Mouse (Mus musculus) spleen, adult 2 months (tissue): ENCODE results near the gene Rpsa. TPM values are rescaled to one million over a fixed set of nuclear protein-coding genes. Genes with fewer than 3 reads are reported as not detected.
A peak's percentile ranks its signal among the peaks of the same experiment; 100 is the strongest.
"Not testable (repeated sequence)": the region's sequence is repeated elsewhere in the genome, so short reads cannot be mapped to it uniquely, and the experiment has no call there.

Experiments used
- DNase-seq, 2 experiments: peaks; one replicate each; pipeline versions ENCODE4 v3.0.0 to v3.0.0-alpha.2; 2012 to 2021; ENCODE audit warnings: low spot score in 2 of 2, low read depth in 1 of 2
- H3K27ac ChIP-seq: fragments of 200-500 bp; 2 replicates; pipeline ENCODE4 v1.5.1; 2012; ENCODE audit warnings: low read length, inconsistent platforms; ENCODE audit not compliant: insufficient read depth
- H3K27me3 ChIP-seq: fragments of 200-500 bp; 2 replicates; pipeline ENCODE4 v1.6.1; 2012; ENCODE audit warnings: mild to moderate bottlenecking, moderate library complexity, low read length, inconsistent platforms; ENCODE audit not compliant: control insufficient read depth, insufficient read depth
- H3K36me3 ChIP-seq: fragments of 200-500 bp; 2 replicates; pipeline ENCODE4 v1.6.1; 2012; ENCODE audit warnings: mild to moderate bottlenecking, low read length, inconsistent platforms; ENCODE audit not compliant: control insufficient read depth, insufficient read depth
- H3K4me1 ChIP-seq: fragments of 200-500 bp; 2 replicates; pipeline ENCODE4 v1.6.1; 2011; ENCODE audit warnings: inconsistent platforms; ENCODE audit not compliant: control insufficient read depth, insufficient read depth, insufficient read length
- H3K4me3 ChIP-seq: fragments of 200-500 bp; 2 replicates; pipeline ENCODE4 v1.5.1; 2011; ENCODE audit warnings: mild to moderate bottlenecking, inconsistent platforms; ENCODE audit not compliant: insufficient read depth, insufficient read length; ENCODE audit errors: extremely low read depth
- CTCF ChIP-seq: fragments of 200-500 bp; IDR thresholded peaks from 2 replicates; pipeline ENCODE4 v1.5.1; 2011; ENCODE audit warnings: mild to moderate bottlenecking, inconsistent platforms; ENCODE audit not compliant: insufficient read depth, insufficient read length, insufficient replicate concordance; ENCODE audit errors: extremely low read depth
- POLR2A ChIP-seq: fragments of 200-500 bp; IDR thresholded peaks from 2 replicates; pipeline ENCODE4 v1.6.1; 2011; ENCODE audit warnings: low read depth, low read length, inconsistent platforms
- WGBS: fragments of 180-500 bp; shearing (Covaris S2); methylation state at CpG from one replicate; pipeline ENCODE4 v1.1.7; 2018; 5-methylcytosine and 5-hydroxymethylcytosine counted together
- polyA plus RNA-seq: library from polyadenylated mRNA; depleted of rRNA; stranded (reverse); fragments of >200 nt; gene quantifications from 2 replicates; pipeline ENCODE4 v1.2.3, GENCODE M21; 2012

Gene Rpsa
- polyA plus RNA-seq, 1 experiment: 2,660 TPM

- peak in 1 of 2 experiments; percentile 49 for DNase-seq
- Histone ChIP-seq H3K4me1 (peaks cover 2% of the 10 kb centered on the region; the same call in 1 of the 2 replicates), H3K36me3 (no peaks in the 10 kb centered on the region), H3K4me3 (no peak overlapping the region), H3K27ac (no peak overlapping the region), H3K27me3 (no peaks in the 10 kb centered on the region)
- WGBS: 26% methylated on average over 7 of the region's 7 CpGs
- no peak for TF ChIP-seq POLR2A
- TF ChIP-seq CTCF: peak; percentile 58; the same call in 1 of the 2 replicates
Measured at GRCm38 (mm10) chr9:120098682-120099081, 28.8 kb upstream of the Rpsa start.

- DNase-seq: no peak
- Histone ChIP-seq H3K27me3 (no peaks in the 10 kb centered on the region), H3K4me3 (no peak overlapping the region), H3K27ac (no peak overlapping the region), H3K4me1 (peaks cover 2% of the 10 kb centered on the region; the same call in 1 of the 2 replicates), H3K36me3 (no peaks in the 10 kb centered on the region)
- WGBS: 87% methylated on average over 8 of the region's 8 CpGs
- TF ChIP-seq CTCF: no peak
Measured at GRCm38 (mm10) chr9:120099304-120099703, 28.2 kb upstream of the Rpsa start.

GRCm38 (mm10) chr9:120101165-120101564 lies 26.3 kb upstream of the Rpsa start:
- H3K27me3 ChIP-seq: no peaks in the 10 kb centered on the region
- no peaks in the 10 kb centered on the region for H3K36me3 ChIP-seq
- TF ChIP-seq POLR2A (no peak), CTCF (no peak)
- 58% methylated on average over 2 of the region's 2 CpGs for WGBS
- no peak overlapping the region for H3K4me3 ChIP-seq
- peaks cover 2% of the 10 kb centered on the region; the same call in 1 of the 2 replicates for H3K4me1 ChIP-seq
- DNase-seq: no peak
- H3K27ac ChIP-seq: no peak overlapping the region

- H3K36me3 ChIP-seq, DNase-seq: not testable (repeated sequence)
- WGBS: 92% methylated on average over 12 of the region's 12 CpGs
Measured at GRCm38 (mm10) chr9:120108953-120109352, 18.5 kb upstream of the Rpsa start.

GRCm38 (mm10) chr9:120110211-120111018 lies 17.1 kb upstream of the Rpsa start, which contains the start of gene Slc25a38:
Gene Slc25a38 (plus strand): TSS chr9:120110374.
- peak within 1 kb of the TSS; percentile 96 for H3K4me3 ChIP-seq
- TF ChIP-seq CTCF: peak; percentile 88; the same call in 1 of the 2 replicates
- peak; percentile 76 for TF ChIP-seq POLR2A
- peak; percentile 86 to 95 for DNase-seq
- peaks cover 2% of the 10 kb centered on the region; the same call in 1 of the 2 replicates for H3K4me1 ChIP-seq
- H3K36me3 ChIP-seq: no peaks in the 10 kb centered on the region
- no peaks in the 10 kb centered on the region for H3K27me3 ChIP-seq
- peak within 1 kb of the TSS; percentile 99 for H3K27ac ChIP-seq
- WGBS: under 1% methylated on average over 62 of the region's 62 CpGs

More at GRCm38 (mm10) chr9:120108953-120109352, 18.5 kb upstream of the Rpsa start:
- H3K4me1 ChIP-seq, H3K27me3 ChIP-seq, H3K4me3 ChIP-seq, H3K27ac ChIP-seq: not testable (repeated sequence)

GRCm38 (mm10) chr9:120111156-120111945 lies 16.1 kb upstream of the Rpsa start:
- Histone ChIP-seq H3K36me3 (peaks cover 1% of the 10 kb centered on the region), H3K4me3 (peak overlapping the region; percentile 96), H3K4me1 (peaks cover 2% of the 10 kb centered on the region; the same call in 1 of the 2 replicates), H3K27me3 (no peaks in the 10 kb centered on the region), H3K27ac (peak overlapping the region; percentile 52; the same call in 1 of the 2 replicates)
- TF ChIP-seq CTCF: no peak
- no peak for TF ChIP-seq POLR2A
- WGBS: 63% methylated on average over 15 of the region's 15 CpGs
- DNase-seq: no peak
